Mouse (Mus musculus) olfactory bulb, adult 2 months (tissue): ENCODE data around the gene Sept1.

ENCODE experiments used
- CTCF ChIP-seq: fragments of 200-500 bp; IDR thresholded peaks from 2 replicates; pipeline ENCODE4 v1.5.1; 2012; ENCODE audit warnings: low read depth, mild to moderate bottlenecking, low read length, moderate library complexity; ENCODE audit not compliant: insufficient read depth
- POLR2A ChIP-seq: fragments of 200-500 bp; IDR thresholded peaks from 2 replicates; pipeline ENCODE4 v1.6.1; 2012; ENCODE audit warnings: mild to moderate bottlenecking, low read depth, low read length, moderate library complexity; ENCODE audit not compliant: insufficient read depth

- TF ChIP-seq CTCF (no peak), POLR2A (no peak)
Measured at GRCm38 (mm10) chr7:127259186-127259905, 26.4 kb upstream of the Sept1 start.
